Mouse (Mus musculus): ENCODE results near the gene Zfy1.
"Not testable (repeated sequence)": the region's sequence is repeated elsewhere in the genome, so short reads cannot be mapped to it uniquely, and the experiment has no call there.

Gene Zfy1

GRCm38 (mm10) chrY:797309-797708, at the start of gene Zfy1:
Gene Zfy1 (minus strand): TSS chrY:797409.
- not testable (repeated sequence) for DNase-seq (ENCODE audit: low spot score in 2 of 2)

DNA sequence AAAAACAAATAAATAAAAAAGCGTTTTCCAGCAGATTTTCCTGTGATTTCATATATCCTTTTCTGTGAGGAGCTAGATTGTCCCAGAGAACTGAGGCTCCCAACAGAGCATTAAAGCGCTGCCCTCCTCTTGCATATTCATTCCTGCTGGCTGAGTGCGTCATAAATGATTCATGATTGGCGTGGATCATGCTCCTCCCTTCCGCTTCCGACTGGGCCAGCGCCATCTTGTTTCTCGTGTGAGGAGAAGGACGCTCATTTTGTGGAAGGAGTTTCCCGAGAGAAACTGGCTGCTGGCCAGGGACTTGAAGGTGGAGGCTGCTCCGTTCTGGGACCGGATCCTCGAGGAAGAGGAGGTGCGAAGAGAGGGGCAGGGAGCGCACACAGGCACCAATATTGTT, 21.2 kb upstream of the Zfy1 start, which contains the start of gene Uba1y:
TSS of gene Uba1y (plus strand) at position 254 of the 400 bp plus-strand sequence.
- no peak for DNase-seq (ENCODE audit: low spot score in 2 of 2)

DNA sequence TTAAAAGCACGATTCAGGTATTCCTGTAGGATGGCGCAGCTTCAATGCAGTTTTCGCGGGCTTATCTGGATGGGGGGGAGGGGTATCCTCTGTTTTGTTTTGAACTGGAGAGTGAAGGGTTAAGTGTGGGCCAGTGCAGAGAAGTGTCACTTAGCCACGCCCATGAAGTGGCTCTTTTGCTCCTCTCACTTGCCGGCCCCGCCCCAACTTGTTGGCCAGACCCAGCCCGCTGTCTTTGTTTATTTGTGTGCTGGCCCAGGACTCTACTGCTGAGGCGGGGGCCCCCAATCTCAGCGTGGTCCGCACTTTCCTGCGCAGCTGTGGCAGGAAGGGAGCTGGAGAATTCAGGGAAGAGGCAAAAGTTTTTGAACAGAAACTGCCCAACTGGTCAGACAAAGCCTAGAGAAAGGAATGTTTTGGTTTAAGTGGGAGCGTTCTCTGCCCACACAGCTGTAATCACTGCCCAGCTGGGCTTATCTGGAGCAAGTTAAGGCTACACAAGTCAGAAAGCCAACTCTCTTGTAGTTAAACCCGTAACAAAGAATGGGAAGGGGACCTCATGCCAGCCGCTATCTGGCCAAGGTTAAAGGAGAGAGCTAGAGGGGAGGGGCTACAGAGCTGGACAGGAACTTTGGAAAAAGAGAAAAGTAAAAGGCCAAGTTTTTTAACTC, 11.9 kb upstream of the Zfy1 start:
- no peak for DNase-seq (ENCODE audit: low spot score in 2 of 2)
